Mouse (Mus musculus) Patski (cell line): ENCODE measurements around the gene Neurog1. TPM values are rescaled to one million over a fixed set of nuclear protein-coding genes. Genes with fewer than 3 reads are reported as not detected.

Source experiments
- ATAC-seq: fragments of 100-300 bp; one replicate; pipeline ENCODE4 v1.8.0; 2021
- CTCF ChIA-PET: fragments of 350-600 bp; sonication (Branson Sonifier 250); formaldehyde crosslinking; loops from one replicate; lab custom pipeline; 2022; ENCODE audit warnings: inconsistent platforms; lab: Charles Lee
- POLR2A ChIA-PET: fragments of 350-600 bp; sonication (Branson Sonifier 250); formaldehyde crosslinking; loops from one replicate; lab custom pipeline; 2022; ENCODE audit warnings: antibody characterized with exemption, inconsistent platforms; lab: Charles Lee
- DNase-seq: peaks from one replicate; pipeline ENCODE4 v3.0.0-alpha.2; 2011; ENCODE audit warnings: low read depth, low spot score
- H3K27me3 ChIP-seq: fragments of 371-371 bp; one replicate; pipeline ENCODE4 v1.5.1; 2021
- CTCF ChIP-seq: fragments of 100-300 bp; IDR thresholded peaks from one replicate; pipeline ENCODE4 v1.5.1; 2021
- in situ Hi-C: fragments of 300-500 bp; cut with MboI; formaldehyde crosslinking; loops from 3 replicates; pipeline ENCODE4 v1.11.1; 2018; ENCODE audit warnings: low pct_unique_long_range_greater_than_20kb, mixed read lengths
- polyA plus RNA-seq: library from polyadenylated mRNA; unstranded; gene quantifications from one replicate; pipeline ENCODE4 v1.2.3, GENCODE M21; 2021

Gene Neurog1
- polyA plus RNA-seq, 1 experiment from 2014 or later, result 0.04 TPM

- POLR2A ChIA-PET, result no interaction called here
- peak; percentile 52 for TF ChIP-seq CTCF
- DNase-seq, result no peak
- CTCF ChIA-PET, result interaction anchor here (0.8 to 4.2 kb wide), 13 partner anchors 11 to 193 kb away, joined by 3 to 27 read pairs (median 6); partner anchors contain the start of gene Gm3045
- H3K27me3 ChIP-seq, result no peaks in the 10 kb centered on the region
- ATAC-seq, result no peak
- in situ Hi-C loops, result loop anchor here (5.0 kb wide), 1 partner anchor 147 kb away; the partner anchor contains the start of gene Gm3045
Observed at GRCm38 (mm10) chr13:56280356-56280755, 28.4 kb upstream of the Neurog1 start.

GRCm38 (mm10) chr13:56279439-56279838 lies 27.5 kb upstream of the Neurog1 start:
- peak; percentile 95 for TF ChIP-seq CTCF
- ATAC-seq (peak; percentile 76), DNase-seq (no peak)
- H3K27me3 ChIP-seq, result no peaks in the 10 kb centered on the region
- CTCF ChIA-PET, result interaction anchor here (0.8 to 4.2 kb wide), 20 partner anchors 10 to 194 kb away, joined by 3 to 27 read pairs (median 4); partner anchors contain the start of gene Gm3045
- POLR2A ChIA-PET, result no interaction called here
- in situ Hi-C loops, result no loop called here

- POLR2A ChIA-PET, result no interaction called here
Observed at GRCm38 (mm10) chr13:56275171-56275570, 23.2 kb upstream of the Neurog1 start.

GRCm38 (mm10) chr13:56270124-56270523 lies 18.2 kb upstream of the Neurog1 start:
- TF ChIP-seq CTCF, result no peak
- POLR2A ChIA-PET, result no interaction called here
- no peak for DNase-seq
- no peaks in the 10 kb centered on the region for H3K27me3 ChIP-seq
- in situ Hi-C loops, result no loop called here
- ATAC-seq, result no peak
- CTCF ChIA-PET, result interaction anchor here (0.7 to 1.6 kb wide), 2 partner anchors 9 to 377 kb away, joined by 3 to 6 read pairs; no protein-coding TSS in a partner anchor

More at GRCm38 (mm10) chr13:56275171-56275570, 23.2 kb upstream of the Neurog1 start:
- no peak for TF ChIP-seq CTCF
- in situ Hi-C loops, result no loop called here
- DNase-seq (no peak), ATAC-seq (no peak)
- CTCF ChIA-PET, result interaction anchor here (0.9 kb wide), 1 partner anchor 78 kb away, joined by 3 read pairs; no protein-coding TSS in a partner anchor
- no peaks in the 10 kb centered on the region for H3K27me3 ChIP-seq

- ChIA-PET POLR2A (no interaction called here), CTCF (interaction anchor here (0.9 to 3.2 kb wide), 2 partner anchors 70 to 100 kb away, joined by 3 to 31 read pairs; no protein-coding TSS in a partner anchor)
- peak; percentile 37 for TF ChIP-seq CTCF
- in situ Hi-C loops, result no loop called here
- H3K27me3 ChIP-seq, result no peaks in the 10 kb centered on the region
- DNase-seq (no peak), ATAC-seq (no peak)
Observed at GRCm38 (mm10) chr13:56267396-56267795, 15.4 kb upstream of the Neurog1 start.

- ATAC-seq (no peak), DNase-seq (no peak)
- in situ Hi-C loops, result no loop called here
- POLR2A ChIA-PET, result interaction anchor here (0.7 kb wide), 1 partner anchor 70 kb away, joined by 5 read pairs; no protein-coding TSS in a partner anchor
- TF ChIP-seq CTCF, result peak; percentile 70
- no peaks in the 10 kb centered on the region for H3K27me3 ChIP-seq
- CTCF ChIA-PET, result interaction anchor here (1.0 to 3.2 kb wide), 8 partner anchors 13 to 162 kb away, joined by 3 to 31 read pairs (median 4); no protein-coding TSS in a partner anchor
Observed at GRCm38 (mm10) chr13:56266435-56266834, 14.5 kb upstream of the Neurog1 start.

GRCm38 (mm10) chr13:56265661-56266060 lies 13.7 kb upstream of the Neurog1 start:
- CTCF ChIA-PET, result interaction anchor here (1.0 to 3.2 kb wide), 8 partner anchors 14 to 163 kb away, joined by 3 to 31 read pairs (median 4); no protein-coding TSS in a partner anchor

GRCm38 (mm10) chr13:56262269-56262668 lies 10.3 kb upstream of the Neurog1 start:
- peaks cover 14% of the 10 kb centered on the region for H3K27me3 ChIP-seq
- TF ChIP-seq CTCF, result no peak
- ChIA-PET POLR2A (interaction anchor here (0.6 kb wide), 1 partner anchor 72 kb away, joined by 8 read pairs; no protein-coding TSS in a partner anchor), CTCF (no interaction called here)
- DNase-seq, result no peak
- ATAC-seq, result no peak
- in situ Hi-C loops, result no loop called here

More at GRCm38 (mm10) chr13:56265661-56266060, 13.7 kb upstream of the Neurog1 start:
- POLR2A ChIA-PET, result interaction anchor here (0.7 kb wide), 1 partner anchor 69 kb away, joined by 5 read pairs; no protein-coding TSS in a partner anchor
- ATAC-seq (no peak), DNase-seq (no peak)
- no peak for TF ChIP-seq CTCF
- in situ Hi-C loops, result no loop called here
- H3K27me3 ChIP-seq, result no peaks in the 10 kb centered on the region

- ATAC-seq (no peak), DNase-seq (no peak)
- in situ Hi-C loops, result no loop called here
- ChIA-PET CTCF (no interaction called here), POLR2A (interaction anchor here (1.0 kb wide), 1 partner anchor 10 kb away, joined by 3 read pairs; no protein-coding TSS in a partner anchor)
- H3K27me3 ChIP-seq, result peaks cover 14% of the 10 kb centered on the region
- TF ChIP-seq CTCF, result no peak
Observed at GRCm38 (mm10) chr13:56260344-56260780, 8.4 kb upstream of the Neurog1 start.

GRCm38 (mm10) chr13:56259926-56260250 lies 7.9 kb upstream of the Neurog1 start:
- in situ Hi-C loops, result no loop called here
- TF ChIP-seq CTCF, result no peak
- POLR2A ChIA-PET, result interaction anchor here (1.0 kb wide), 1 partner anchor 10 kb away, joined by 3 read pairs; no protein-coding TSS in a partner anchor
- DNase-seq, result no peak
- no peak for ATAC-seq
- CTCF ChIA-PET, result no interaction called here
- H3K27me3 ChIP-seq, result peaks cover 14% of the 10 kb centered on the region
